Mouse (Mus musculus) embryonic facial prominence, embryonic 11.5 days (tissue): ENCODE data around the gene Psmb3. TPM values are rescaled to one million over a fixed set of nuclear protein-coding genes. Genes with fewer than 3 reads are reported as not detected.

Experiments used
- microRNA-seq: library from miRNA; unstranded; fragments of <30 nt; microRNA quantifications from one replicate; pipeline ENCODE4, GENCODE M21; 2016; ENCODE audit warnings: borderline number of aligned reads
- polyA plus RNA-seq: library from polyadenylated mRNA; unstranded; fragments of >200 nt; fragmentation: Nextera tagmentation; extraction: Ambion mirVana; gene quantifications from 2 replicates; pipeline ENCODE4 v1.2.1, GENCODE M21; 2014

Gene Psmb3
- polyA plus RNA-seq, 1 experiment from 2014 or later: 476 TPM

Small RNA genes lying within 50 kb of the gene (microRNA-seq; reads per million reads assigned to microRNA genes)
- gene Gm24158 (1.4 reads per million), gene Mir6927 (not detected), gene Mir8102 (not detected)

Other genes with a start within 250 kb of the Psmb3 start
- gene 4933428G20Rik, start 203.1 kb upstream of the Psmb3 start, polyA plus RNA-seq: not detected in 2 replicates
- 0.55 and 0.56 TPM in 2 replicates for gene Srcin1, start 127.2 kb upstream of the Psmb3 start, polyA plus RNA-seq
- gene Epop, start 73.7 kb upstream of the Psmb3 start, polyA plus RNA-seq: 9.0 and 9.7 TPM in 2 replicates
- gene Mllt6, start 40.0 kb upstream of the Psmb3 start, polyA plus RNA-seq: 3.7 and 3.9 TPM in 2 replicates
- 11.8 TPM in 2 replicates for gene Cisd3, start 17.6 kb upstream of the Psmb3 start, polyA plus RNA-seq
- 18.0 and 21.8 TPM in 2 replicates for gene Pcgf2, start 2.9 kb upstream of the Psmb3 start, polyA plus RNA-seq
- 2.6 and 2.8 TPM in 2 replicates for gene Pip4k2b, start 41.3 kb downstream of the Psmb3 start, polyA plus RNA-seq
- gene Cwc25, start 63.2 kb downstream of the Psmb3 start, polyA plus RNA-seq: 12.9 and 13.1 TPM in 2 replicates
- not detected in 2 replicates for gene 1700001P01Rik, start 72.5 kb downstream of the Psmb3 start, polyA plus RNA-seq
- gene Rpl23, start 79.0 kb downstream of the Psmb3 start, polyA plus RNA-seq: 524 and 537 TPM in 2 replicates
- gene Lasp1, start 95.6 kb downstream of the Psmb3 start, polyA plus RNA-seq: 62.6 and 67.8 TPM in 2 replicates
- 15.4 and 20.0 TPM in 2 replicates for gene B230217C12Rik, start 137.4 kb downstream of the Psmb3 start, polyA plus RNA-seq
- gene Fbxo47, start 180.8 kb downstream of the Psmb3 start, polyA plus RNA-seq: 0.60 and 0.61 TPM in 2 replicates